In genomic region chr9:103563864-103564610, GRCm38 (mm10) we compare ENCODE assay signal across 9 mouse cellular contexts.
DNase-seq lines count a peak whose midpoint lies in the region; ATAC-seq and TF ChIP-seq lines count a peak whose summit lies in the region.
"Had no signal": no experiment of that assay in that cellular context is flagged by ENCODE, and none has a peak within 500 bp of the region (broad histone marks: within the 10 kb centered on the region; RNA-seq: fewer than 3 reads in every experiment).

No protein-coding gene starts in this region.

- no peaks in the 10 kb centered on the region for H3K4me1 ChIP-seq in liver, postnatal 0 days (ENCODE audit: insufficient read depth)
- H3K4me1 ChIP-seq in liver, embryonic 12.5 days: no peaks in the 10 kb centered on the region
- no peaks in the 10 kb centered on the region; the same call in 1 of the 2 replicates for H3K4me1 ChIP-seq in cortical plate, adult 2 months (ENCODE audit: control insufficient read depth, insufficient read depth, low read length)
- H3K4me1 ChIP-seq in hindbrain, postnatal 0 days (ENCODE audit: insufficient read depth, low read length): peaks cover 7% of the 10 kb centered on the region; the same call in 1 of the 2 replicates
- peaks cover 5% of the 10 kb centered on the region; the same call in 1 of the 2 replicates for H3K4me1 ChIP-seq in lung, embryonic 16.5 days (replicated peaks; ENCODE audit: control insufficient read depth, insufficient read depth, low read length)
- H3K4me1 ChIP-seq in stomach, postnatal 0 days (replicated peaks; ENCODE audit: control insufficient read depth, insufficient read depth): no peaks in the 10 kb centered on the region

- no peaks in the 10 kb centered on the region for H3K27me3 ChIP-seq in liver, postnatal 0 days (ENCODE audit: insufficient read depth, low read length)
- no peaks in the 10 kb centered on the region for H3K27me3 ChIP-seq in liver, embryonic 12.5 days (replicated peaks)
- H3K27me3 ChIP-seq in hindbrain, postnatal 0 days (ENCODE audit: insufficient read depth, low read length): no peaks in the 10 kb centered on the region
- no peaks in the 10 kb centered on the region for H3K27me3 ChIP-seq in lung, embryonic 16.5 days (ENCODE audit: control insufficient read depth, insufficient read depth, low read depth, low read length)
- H3K27me3 ChIP-seq in stomach, postnatal 0 days (ENCODE audit: control insufficient read depth, insufficient read depth, low read length): no peaks in the 10 kb centered on the region
- H3K27me3 ChIP-seq: embryonic facial prominence, embryonic 12.5 days had no signal

- H3K4me3 ChIP-seq in liver, postnatal 0 days (ENCODE audit: low read depth, low read length): no peak overlapping the region
- no peak overlapping the region for H3K4me3 ChIP-seq in liver, embryonic 12.5 days
- no peak overlapping the region for H3K4me3 ChIP-seq in cortical plate, adult 2 months (ENCODE audit: insufficient read depth, low read length)
- H3K4me3 ChIP-seq in hindbrain, postnatal 0 days (ENCODE audit: low read length): no peak overlapping the region
- H3K4me3 ChIP-seq in lung, embryonic 16.5 days (ENCODE audit: low read length): no peak overlapping the region
- H3K4me3 ChIP-seq in stomach, postnatal 0 days (ENCODE audit: low read depth, low read length): no peak overlapping the region
- H3K4me3 ChIP-seq: embryonic facial prominence, embryonic 12.5 days had no signal

- H3K27ac ChIP-seq in liver, postnatal 0 days (ENCODE audit: low read depth): no peak overlapping the region
- H3K27ac ChIP-seq in liver, embryonic 12.5 days: no peak overlapping the region
- no peak overlapping the region for H3K27ac ChIP-seq in cortical plate, adult 2 months (ENCODE audit: insufficient read depth, low read length)
- H3K27ac ChIP-seq in hindbrain, postnatal 0 days: no peak overlapping the region
- no peak overlapping the region for H3K27ac ChIP-seq in lung, embryonic 16.5 days (ENCODE audit: low read length)
- no peak overlapping the region for H3K27ac ChIP-seq in stomach, postnatal 0 days (replicated peaks)
- H3K27ac ChIP-seq: embryonic facial prominence, embryonic 12.5 days had no signal

- no peak for TF ChIP-seq POLR2A in cortical plate, adult 2 months (IDR thresholded peaks at IDR 0.05; ENCODE audit: extremely low read depth, insufficient read depth, low read length)

- peak; percentile 45 for DNase-seq in liver, postnatal 0 days
- DNase-seq in adrenal gland, adult 2 months: peak; percentile 16
- DNase-seq in hindbrain, postnatal 0 days (ENCODE audit: low spot score): peak; percentile 84
- DNase-seq in stomach, postnatal 0 days (ENCODE audit: low spot score): peak; percentile 49
- no peak for DNase-seq in left cerebral cortex, postnatal 25 days (ENCODE audit: low spot score in 2 of 2)

- H3K36me3 ChIP-seq in liver, postnatal 0 days (replicated peaks; ENCODE audit: insufficient read depth, low read length): no peaks in the 10 kb centered on the region
- no peaks in the 10 kb centered on the region for H3K36me3 ChIP-seq in liver, embryonic 12.5 days
- H3K36me3 ChIP-seq in hindbrain, postnatal 0 days (ENCODE audit: insufficient read depth, low read length): no peaks in the 10 kb centered on the region
- H3K36me3 ChIP-seq in lung, embryonic 16.5 days (ENCODE audit: control insufficient read depth, insufficient read depth, low read length): no peaks in the 10 kb centered on the region
- no peaks in the 10 kb centered on the region for H3K36me3 ChIP-seq in stomach, postnatal 0 days (ENCODE audit: control insufficient read depth, insufficient read depth, low read length)
- H3K36me3 ChIP-seq: embryonic facial prominence, embryonic 12.5 days had no signal

- peak; percentile 61 for TF ChIP-seq CTCF in liver, postnatal 0 days (IDR thresholded peaks at IDR 0.05; ENCODE audit: low read depth)
- TF ChIP-seq CTCF in cortical plate, adult 2 months (IDR thresholded peaks at IDR 0.05; ENCODE audit: extremely low read depth, insufficient read depth, low read length): peak; percentile 36; the same call in 1 of the 2 replicates
- peak; percentile 81 for TF ChIP-seq CTCF in hindbrain, postnatal 0 days (IDR thresholded peaks at IDR 0.05; ENCODE audit: low read depth)
- peak; percentile 71 for TF ChIP-seq CTCF in stomach, postnatal 0 days (IDR thresholded peaks at IDR 0.05; ENCODE audit: low read depth)

- no peaks in the 10 kb centered on the region for H3K9me3 ChIP-seq in liver, postnatal 0 days (ENCODE audit: low read length)
- H3K9me3 ChIP-seq in liver, embryonic 12.5 days (replicated peaks): no peaks in the 10 kb centered on the region
- H3K9me3 ChIP-seq in hindbrain, postnatal 0 days (ENCODE audit: low read length): no peaks in the 10 kb centered on the region
- no peaks in the 10 kb centered on the region for H3K9me3 ChIP-seq in lung, embryonic 16.5 days (ENCODE audit: control insufficient read depth, low read length)
- H3K9me3 ChIP-seq in stomach, postnatal 0 days (ENCODE audit: control insufficient read depth, low read length): no peaks in the 10 kb centered on the region

- intact Hi-C loops in left cerebral cortex, postnatal 25 days (cut with DNase I): no loop called here

- TF ChIP-seq EP300 in liver, postnatal 0 days (IDR thresholded peaks at IDR 0.05; ENCODE audit: low read depth): no peak
- no peak for TF ChIP-seq EP300 in stomach, postnatal 0 days (optimal IDR thresholded peaks at IDR 0.05)

- peak; percentile 65 for ATAC-seq in liver, postnatal 0 days
- no peak for ATAC-seq in liver, embryonic 12.5 days
- ATAC-seq in hindbrain, postnatal 0 days: peak; percentile 69
- peak; percentile 53; the same call in 1 of the 2 replicates for ATAC-seq in lung, embryonic 16.5 days (ENCODE audit: low read depth)
- ATAC-seq in stomach, postnatal 0 days (ENCODE audit: low FRiP score, low TSS enrichment): no peak

- WGBS in liver, postnatal 0 days (ENCODE audit: insufficient replicate concordance): 39% methylated on average over 10 of the region's 10 CpGs
- 44% methylated on average over 10 of the region's 10 CpGs for WGBS in liver, embryonic 12.5 days (ENCODE audit: insufficient replicate concordance)
- 11% methylated on average over 10 of the region's 10 CpGs for WGBS in hindbrain, postnatal 0 days
- 17% methylated on average over 10 of the region's 10 CpGs for WGBS in lung, embryonic 16.5 days
- 21% methylated on average over 10 of the region's 10 CpGs for WGBS in stomach, postnatal 0 days

- H3K4me2 ChIP-seq in liver, postnatal 0 days (ENCODE audit: low read depth, low read length): 0 out of 2 replicates have a peak overlapping the region, but pooled peaks have one; percentile 27
- no peak overlapping the region for H3K4me2 ChIP-seq in liver, embryonic 12.5 days
- H3K4me2 ChIP-seq in hindbrain, postnatal 0 days (ENCODE audit: low read depth, low read length): no peak overlapping the region
- H3K4me2 ChIP-seq in lung, embryonic 16.5 days (ENCODE audit: low read depth, low read length): no peak overlapping the region
- H3K4me2 ChIP-seq in stomach, postnatal 0 days (replicated peaks; ENCODE audit: low read depth): no peak overlapping the region
- H3K4me2 ChIP-seq: embryonic facial prominence, embryonic 12.5 days had no signal

- no peak overlapping the region for H3K9ac ChIP-seq in liver, postnatal 0 days (replicated peaks)
- H3K9ac ChIP-seq in liver, embryonic 12.5 days: no peak overlapping the region
- H3K9ac ChIP-seq in hindbrain, postnatal 0 days (replicated peaks; ENCODE audit: low read length): no peak overlapping the region
- no peak overlapping the region for H3K9ac ChIP-seq in lung, embryonic 16.5 days (ENCODE audit: low read length)
- H3K9ac ChIP-seq in stomach, postnatal 0 days (ENCODE audit: low read length): no peak overlapping the region
- H3K9ac ChIP-seq: embryonic facial prominence, embryonic 12.5 days had no signal

Comparison
In these comparisons a context has a peak if more than half of its experiments do, and no peak if none do; other contexts are left out.
1. ATAC-seq: peak in liver, postnatal 0 days (single experiment), hindbrain, postnatal 0 days (single experiment) and lung, embryonic 16.5 days (single experiment); none in liver, embryonic 12.5 days (single experiment) and stomach, postnatal 0 days (single experiment).
2. DNase-seq: peak in liver, postnatal 0 days (single experiment), adrenal gland, adult 2 months (single experiment), hindbrain, postnatal 0 days (single experiment) and stomach, postnatal 0 days (single experiment); none in left cerebral cortex, postnatal 25 days (0 of 2).
3. Peak in every context shown above with its lines, with median percentiles within 50 percentile points of each other: CTCF ChIP-seq.